Mouse (Mus musculus) left cerebral cortex, postnatal 25 days (tissue): ENCODE data around the gene Naa10. TPM values are rescaled to one million over a fixed set of nuclear protein-coding genes. Genes with fewer than 3 reads are reported as not detected.
A peak's percentile ranks its signal among the peaks of the same experiment; 100 is the strongest.

Experiments used
- DNase-seq, 2 experiments: peaks; one replicate each; pipeline ENCODE4 v3.0.0; 2022; ENCODE audit warnings: low spot score in 2 of 2, mixed read lengths in 1 of 2
- intact Hi-C: fragments of 180-260 bp; cut with DNase I; formaldehyde crosslinking; loops from one replicate; pipeline ENCODE4 v1.15.1; 2025
- total RNA-seq, 2 experiments: library from RNA; stranded (reverse); gene quantifications; 2 replicates each; pipeline ENCODE4 v1.2.3; 2021

Naa10 gene
- total RNA-seq, 2 experiments from 2014 or later = 45.4 to 53.4 TPM

DNA sequence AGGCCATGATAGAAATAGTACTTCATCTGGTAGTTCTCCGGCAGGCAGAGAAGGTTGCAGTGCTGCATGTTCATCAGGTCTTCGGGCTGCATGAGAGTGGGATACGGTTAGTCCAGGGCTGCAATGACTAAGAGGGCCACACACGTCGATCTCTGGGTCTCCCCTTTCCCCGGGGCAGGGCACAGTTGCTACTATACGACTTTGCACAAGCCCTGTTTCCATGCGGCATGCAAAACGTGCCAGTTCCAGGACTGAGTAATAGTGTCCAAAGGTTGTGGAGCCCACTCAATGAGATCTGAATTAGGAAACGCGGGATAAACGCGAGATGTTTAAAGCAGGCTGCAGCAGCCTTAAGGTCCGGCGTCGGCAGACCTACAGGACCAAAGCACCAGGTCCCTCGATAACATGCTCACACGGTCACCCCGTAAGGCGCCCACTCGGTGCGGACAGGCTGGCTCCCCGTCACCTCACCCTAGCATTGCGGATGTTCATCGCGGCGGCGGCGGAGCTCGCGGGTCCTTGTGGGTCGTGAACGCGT is 390 bp downstream of the Naa10 start:
- peak in 1 of 2 experiments; percentile 6 for DNase-seq
- intact Hi-C loops = loop anchor here (2.0 kb wide), 1 partner anchor 123 kb away; no protein-coding TSS in a partner anchor

DNA sequence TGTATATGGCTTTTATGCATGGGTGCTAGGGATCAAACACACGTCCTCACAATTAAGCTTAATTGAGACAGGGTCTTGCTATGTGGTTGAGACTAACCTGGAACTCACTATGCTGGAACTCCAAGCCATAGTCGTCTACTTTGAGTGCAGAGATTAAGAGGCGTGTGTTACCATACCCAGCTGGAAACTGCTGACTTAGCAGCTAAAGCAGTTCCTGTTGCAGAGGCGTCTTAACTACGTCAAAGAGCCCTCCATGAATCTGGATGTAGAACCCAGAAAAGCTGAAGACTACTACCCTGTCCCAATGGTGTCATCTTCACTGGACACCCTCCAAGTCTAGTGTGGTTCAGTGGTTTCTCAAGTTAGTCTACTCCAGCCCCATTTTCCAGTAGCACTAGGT is 3.1 kb downstream of the Naa10 start:
- no peak for DNase-seq
- intact Hi-C loops = no loop called here

DNA sequence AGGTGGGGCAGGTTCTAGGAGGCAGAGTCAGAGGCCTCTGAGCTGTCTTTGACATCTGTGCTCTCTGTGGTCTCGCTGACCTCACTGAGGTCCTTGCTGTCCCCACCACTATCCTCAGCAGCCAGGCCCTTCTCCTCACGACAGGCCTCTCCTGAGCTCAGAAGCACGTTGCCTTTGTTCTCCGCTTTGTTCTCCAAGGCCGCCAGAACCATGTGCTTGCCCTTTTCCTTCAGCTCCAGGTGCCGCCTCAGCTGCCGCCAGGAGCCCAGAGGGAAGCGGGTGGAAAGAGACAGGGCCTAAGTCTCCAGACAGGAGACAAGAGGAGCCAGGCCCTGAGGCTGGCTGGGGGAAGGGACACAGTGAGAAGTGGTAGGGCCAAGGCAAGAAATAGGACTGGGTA is 4.8 kb downstream of the Naa10 start:
- no peak for DNase-seq
- intact Hi-C loops = no loop called here

DNA sequence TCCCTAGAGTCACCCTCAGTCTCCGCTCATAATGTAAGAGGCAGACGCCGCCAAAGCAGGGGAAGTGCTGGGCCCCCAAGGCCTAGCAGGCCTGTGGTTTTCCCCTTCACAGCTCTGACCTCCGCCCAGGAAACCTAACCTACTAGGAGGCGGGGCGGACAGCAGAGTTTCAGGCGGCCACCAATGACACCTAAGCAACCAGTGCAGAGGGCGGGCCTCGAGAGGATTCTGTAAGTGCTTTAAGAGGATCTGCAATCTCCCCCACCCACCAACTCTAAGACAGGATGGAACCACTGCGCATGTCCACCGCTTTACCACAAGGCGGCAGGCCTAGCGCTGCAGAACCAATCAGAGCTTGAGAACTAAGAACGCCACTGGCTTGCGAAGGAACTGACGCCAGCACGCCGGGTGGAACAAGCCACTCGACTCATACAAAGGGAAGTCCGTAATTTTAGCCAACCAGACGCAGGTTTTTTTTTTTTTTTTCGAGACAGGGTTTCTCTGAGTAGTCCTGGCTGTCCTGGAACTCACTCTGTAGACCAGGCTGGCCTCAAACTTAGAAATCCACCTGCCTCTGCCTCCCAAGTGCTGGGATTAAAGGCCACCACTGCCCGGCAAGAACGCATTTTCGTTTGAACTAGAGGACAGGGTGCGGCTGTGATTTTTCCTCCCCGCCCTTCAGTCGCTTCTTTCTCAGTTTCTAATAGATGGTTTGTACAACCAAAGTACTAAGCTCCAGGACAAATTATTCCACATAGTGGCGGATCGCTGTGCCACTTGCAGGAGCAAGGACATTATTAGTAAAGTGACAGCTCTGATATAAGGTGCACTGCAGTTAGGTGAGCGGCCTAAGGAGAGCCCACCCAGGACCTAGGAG is 6.7 kb downstream of the Naa10 start:
- peak; percentile 80 to 97 for DNase-seq
- intact Hi-C loops = no loop called here

DNA sequence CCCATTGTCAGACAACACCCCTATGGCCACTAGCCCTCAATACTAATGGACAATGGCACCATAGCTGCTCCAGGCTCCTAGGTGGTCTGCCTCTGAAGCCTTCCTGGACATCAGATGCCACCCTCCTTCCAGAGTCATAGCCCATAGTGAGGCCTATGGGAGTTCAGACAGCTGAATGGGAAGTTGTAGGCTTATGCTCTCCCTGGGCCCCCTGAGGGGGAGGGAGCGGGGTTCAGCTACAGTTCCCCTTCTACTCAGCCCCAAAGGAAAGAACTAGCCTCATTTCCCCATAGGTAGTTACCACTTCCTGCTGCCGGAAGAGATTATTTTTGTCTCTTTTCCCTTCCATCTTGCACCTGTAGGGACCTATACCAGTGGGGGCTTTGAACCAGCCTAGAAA is 10.2 kb downstream of the Naa10 start:
- intact Hi-C loops = no loop called here
- no peak for DNase-seq

DNA sequence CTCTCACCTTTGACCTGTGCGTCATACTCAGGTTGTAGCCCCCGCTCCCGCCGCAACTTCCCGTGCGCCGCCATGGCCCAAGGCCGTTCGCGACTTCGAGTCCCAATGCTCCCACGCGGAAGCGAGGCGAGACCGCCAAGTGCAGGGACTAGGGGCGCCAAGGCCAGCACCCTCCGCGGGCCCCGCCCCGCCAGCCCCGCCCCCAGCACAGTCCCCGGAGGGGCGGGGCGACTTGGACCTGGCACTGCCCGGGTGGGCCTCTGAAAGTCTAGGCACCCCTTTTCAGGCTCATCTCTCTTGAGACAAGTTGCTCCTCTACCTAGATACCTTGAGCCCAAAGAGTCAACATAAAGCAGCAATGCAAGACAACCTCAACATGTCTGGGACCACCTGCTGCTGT is 10.6 kb downstream of the Naa10 start:
- intact Hi-C loops = no loop called here
- DNase-seq = no peak

DNA sequence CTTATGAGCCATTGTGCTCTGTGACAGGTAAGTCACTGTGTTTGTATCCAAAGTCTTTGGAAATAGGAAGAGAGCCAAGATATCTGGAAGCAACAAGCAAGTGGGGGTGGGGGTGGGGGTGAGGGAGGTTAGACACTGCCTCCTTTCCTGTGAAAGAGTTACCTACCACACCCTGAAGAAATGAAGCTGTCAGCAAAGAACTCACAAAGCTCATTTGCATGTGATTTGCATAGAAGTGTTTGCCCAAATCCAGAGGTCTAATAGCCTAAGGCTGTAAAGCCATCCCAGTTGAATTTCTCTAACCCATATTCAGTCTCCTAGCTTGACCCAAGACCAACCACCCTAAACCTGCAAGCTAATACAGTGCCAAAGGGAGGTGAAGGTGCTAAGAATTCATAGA is 11.3 kb downstream of the Naa10 start:
- intact Hi-C loops = no loop called here
- DNase-seq = no peak

DNA sequence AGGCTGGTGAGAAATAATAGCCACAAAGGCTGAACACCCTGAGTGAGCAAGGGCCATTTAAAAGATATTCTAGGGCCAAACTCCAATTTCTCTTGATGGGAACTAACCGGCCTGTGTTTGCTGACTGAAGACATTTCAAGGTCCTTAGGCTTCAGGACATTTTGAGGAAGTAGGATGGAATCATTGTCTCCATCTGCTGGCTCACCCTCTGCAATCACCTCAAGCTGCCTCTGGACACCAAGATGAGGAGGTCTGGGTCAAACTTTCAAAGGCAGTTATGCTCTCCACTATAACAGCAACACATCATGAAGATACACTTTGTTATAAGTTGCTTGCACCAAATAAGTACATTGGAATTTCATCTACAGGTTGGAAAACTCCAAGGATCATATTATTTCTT is 11.7 kb downstream of the Naa10 start:
- no peak for DNase-seq
- intact Hi-C loops = no loop called here

DNA sequence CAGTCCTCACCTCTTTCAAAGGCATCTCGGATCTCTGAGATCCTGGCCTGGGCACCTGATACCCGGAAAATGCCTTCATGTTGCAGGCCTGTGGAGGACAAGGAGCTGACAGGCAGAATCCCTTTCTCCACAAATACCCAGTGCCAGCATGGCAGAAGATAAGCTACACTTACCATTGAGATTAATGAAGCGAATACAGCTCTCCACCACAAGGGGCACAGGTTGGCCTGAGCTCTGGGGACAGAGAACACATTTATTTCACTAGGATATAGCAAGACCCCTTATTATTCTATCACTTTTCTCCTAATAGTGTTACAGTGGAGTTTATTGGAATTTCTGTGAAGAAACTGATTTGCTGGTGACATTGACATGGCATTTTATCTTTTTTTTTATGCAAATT is 23.8 kb downstream of the Naa10 start:
- no peak for DNase-seq
- intact Hi-C loops = no loop called here

DNA sequence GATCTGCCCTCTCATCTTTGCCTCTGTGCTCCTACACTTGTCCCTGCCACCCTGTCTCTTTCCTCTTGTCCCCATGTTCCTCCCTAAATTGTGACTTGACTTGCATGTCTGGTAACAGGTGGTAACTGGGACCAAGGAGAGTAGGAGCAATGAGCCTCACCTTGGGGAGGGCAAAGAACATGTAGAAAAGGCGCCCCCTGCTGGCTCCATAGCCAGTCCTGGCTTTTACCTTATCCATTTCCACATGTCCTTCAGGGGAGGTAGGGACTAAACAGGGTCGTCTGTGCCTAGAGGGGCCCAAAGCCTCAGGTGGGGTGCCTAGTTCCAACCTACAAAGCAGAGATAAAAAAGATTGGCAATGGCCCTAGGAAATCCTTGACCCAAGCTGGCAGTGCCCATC is 26.0 kb downstream of the Naa10 start, which contains the start of gene L1cam:
TSS of gene L1cam (minus strand) at position 387 of the 400 bp plus-strand sequence.
- peak in 1 of 2 experiments; percentile 59 for DNase-seq
- intact Hi-C loops = loop anchor here (2.0 kb wide), 1 partner anchor 97 kb away; no protein-coding TSS in a partner anchor

DNA sequence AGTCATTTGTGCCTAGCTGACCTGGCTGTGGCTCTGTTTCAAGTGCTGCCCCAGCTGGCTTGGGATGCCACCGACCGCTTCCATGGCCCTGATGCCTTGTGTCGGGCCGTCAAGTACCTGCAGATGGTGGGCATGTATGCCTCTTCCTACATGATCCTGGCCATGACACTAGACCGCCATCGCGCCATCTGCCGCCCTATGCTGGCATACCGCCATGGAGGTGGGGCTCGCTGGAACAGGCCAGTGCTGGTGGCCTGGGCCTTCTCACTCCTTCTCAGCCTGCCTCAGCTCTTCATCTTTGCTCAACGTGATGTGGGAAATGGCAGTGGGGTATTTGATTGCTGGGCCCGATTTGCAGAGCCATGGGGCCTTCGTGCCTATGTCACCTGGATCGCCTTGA is 28.9 kb downstream of the Naa10 start:
- intact Hi-C loops = no loop called here
- no peak for DNase-seq

DNA sequence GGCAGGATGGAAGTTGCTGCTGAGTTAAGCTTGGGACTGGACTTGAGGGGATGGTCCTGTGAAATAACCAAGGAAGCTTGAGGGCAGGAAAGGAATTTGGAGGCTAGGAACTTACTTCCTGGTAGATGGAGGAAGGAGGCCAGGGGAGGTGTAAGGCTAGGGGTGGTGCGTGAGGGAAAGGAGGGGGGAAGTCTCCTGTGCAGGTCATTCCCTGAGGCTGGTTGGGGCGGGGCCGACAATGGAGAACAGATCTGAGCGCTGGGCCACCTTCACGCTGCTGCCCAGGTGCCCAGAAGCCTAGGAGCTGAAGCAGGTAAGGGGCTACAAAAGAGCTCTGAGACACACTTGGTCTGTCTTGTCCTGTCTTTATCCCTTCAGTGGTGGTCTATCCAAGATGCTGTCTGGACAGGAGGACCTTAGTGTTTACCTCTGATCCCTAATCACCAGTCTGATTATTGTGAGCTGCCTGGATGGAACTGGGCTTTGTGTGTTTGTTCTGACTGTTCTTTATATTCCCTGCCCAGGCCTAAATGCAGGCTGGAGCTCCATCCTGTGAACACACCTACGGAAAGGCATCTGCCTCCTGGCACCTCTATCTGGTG is 30.1 kb downstream of the Naa10 start, which contains the start of gene Avpr2:
TSS of gene Avpr2 (plus strand) at position 552 of the 602 bp plus-strand sequence.
- intact Hi-C loops = no loop called here
- no peak for DNase-seq

DNA sequence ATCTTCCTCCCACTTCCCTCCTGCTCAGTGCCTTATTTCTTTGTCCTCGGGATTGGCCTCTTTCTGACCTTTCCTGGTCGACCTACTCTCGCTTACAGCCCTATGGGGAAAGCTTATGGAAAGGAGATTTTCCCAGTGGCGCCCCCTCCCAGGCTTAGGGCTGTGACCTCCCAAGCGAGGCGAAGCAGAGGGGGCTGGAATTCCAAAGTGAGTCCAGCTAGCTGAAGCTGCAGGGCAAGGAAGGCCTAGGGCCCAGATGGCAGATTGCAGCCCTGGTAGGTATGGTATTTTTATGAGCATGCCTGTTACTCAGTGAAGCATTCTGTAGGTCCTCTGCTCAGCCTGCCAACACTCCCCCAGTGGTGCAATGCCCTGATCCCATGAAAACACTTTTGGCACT is 40.3 kb downstream of the Naa10 start:
- no peak for DNase-seq
- intact Hi-C loops = no loop called here

DNA sequence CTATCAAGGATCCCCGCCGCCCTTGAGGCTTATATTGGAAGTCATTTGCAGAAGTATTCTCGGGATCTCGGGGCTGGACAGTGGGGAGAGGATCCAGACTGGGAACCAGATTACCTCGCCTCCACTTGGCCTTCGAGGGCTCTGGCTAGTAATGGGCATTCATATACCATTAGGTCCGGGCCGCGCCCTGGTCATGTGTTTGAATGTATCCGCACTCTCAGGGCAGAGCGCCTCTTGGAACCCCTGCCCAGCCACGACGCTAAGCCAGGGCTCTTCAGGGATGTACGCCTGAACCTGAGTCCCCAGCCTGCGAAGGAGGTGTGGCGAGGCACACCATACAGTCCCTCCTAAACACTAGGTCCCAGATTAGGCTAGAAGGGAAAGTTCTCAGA is 40.7 kb downstream of the Naa10 start:
- intact Hi-C loops = no loop called here
- DNase-seq = no peak

DNA sequence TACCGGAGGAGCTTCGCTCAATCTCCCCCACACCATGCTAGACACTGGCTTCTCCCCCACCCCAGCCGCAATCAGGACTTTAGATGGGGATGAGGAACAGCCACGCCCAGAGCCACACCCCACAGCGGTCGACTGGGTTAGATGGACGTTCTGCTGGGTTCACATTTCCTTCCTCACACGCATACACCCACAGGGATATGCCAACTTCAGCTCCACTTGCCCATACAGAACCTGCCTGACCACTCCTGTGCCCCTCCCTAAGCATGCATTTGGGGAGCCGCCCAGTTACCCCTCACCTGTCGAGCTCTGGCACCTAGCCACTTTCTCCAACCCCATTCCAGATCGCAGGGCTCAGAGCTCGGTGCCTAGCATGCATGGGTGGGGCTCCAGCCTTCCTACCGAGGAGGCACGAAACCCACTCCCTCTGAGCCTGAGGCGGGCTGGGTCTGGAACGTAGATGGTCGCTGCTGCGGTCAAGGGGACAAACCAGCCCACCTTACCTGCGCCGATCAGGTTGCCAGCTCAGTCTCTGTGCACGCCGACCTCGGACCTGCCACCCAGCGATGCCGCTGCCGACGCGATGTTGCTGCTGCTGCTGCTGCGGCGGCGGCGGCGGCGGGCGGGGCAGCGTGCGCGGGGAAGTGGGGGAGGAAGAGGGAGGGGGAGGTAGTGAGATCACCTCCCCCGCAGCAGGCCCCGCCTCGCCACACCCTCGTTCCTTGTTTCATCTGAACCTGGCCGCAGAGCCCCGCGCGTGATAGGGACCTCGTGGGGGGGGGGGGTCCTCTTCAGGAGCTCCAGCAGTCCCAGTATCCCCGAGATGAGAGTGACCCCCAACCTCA is 41.3 kb downstream of the Naa10 start:
- DNase-seq = peak in 1 of 2 experiments; percentile 11
- intact Hi-C loops = loop anchor here (1.0 kb wide), 1 partner anchor 56 kb away; the partner anchor contains the start of gene Pdzd4

DNA sequence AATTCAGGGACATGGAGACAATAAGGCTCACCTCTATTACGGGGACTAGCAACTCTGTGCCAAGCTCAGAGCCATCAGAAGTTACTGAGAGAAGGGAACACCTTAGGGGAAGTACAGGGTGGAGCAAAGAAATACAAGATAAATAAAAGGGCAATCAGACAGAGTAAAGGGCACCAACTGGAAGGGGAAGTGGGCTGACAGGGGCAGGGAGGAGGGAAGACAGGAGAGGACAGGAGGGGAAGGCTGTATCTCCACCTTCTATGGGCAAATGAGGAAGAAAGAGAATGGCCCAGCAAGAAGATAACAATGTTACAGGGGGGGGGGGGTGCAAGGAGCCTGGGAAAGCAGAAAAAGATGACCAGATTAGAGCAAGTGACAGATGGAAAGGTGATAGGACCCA is 44.7 kb downstream of the Naa10 start:
- intact Hi-C loops = no loop called here
- DNase-seq = no peak

DNA sequence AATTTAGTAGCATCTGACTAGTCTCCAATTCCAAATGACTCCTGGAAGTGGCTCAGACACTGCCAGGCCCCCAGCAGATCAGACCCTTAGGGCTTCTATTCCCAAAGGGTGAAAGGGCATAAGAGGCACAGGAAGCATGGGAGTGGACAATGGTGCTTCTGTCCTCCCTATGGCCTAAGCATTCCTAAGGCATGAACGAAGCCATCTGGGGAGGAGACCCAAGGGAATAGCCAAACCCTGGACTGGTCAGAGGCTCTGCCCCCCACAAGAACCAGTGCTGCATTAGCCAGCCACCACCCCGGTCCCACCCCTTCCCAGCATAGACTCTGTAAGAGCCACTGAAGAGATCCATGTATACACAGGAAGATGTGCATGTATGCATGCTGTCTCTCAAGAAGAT is 45.9 kb downstream of the Naa10 start:
- intact Hi-C loops = no loop called here
- DNase-seq = no peak

DNA sequence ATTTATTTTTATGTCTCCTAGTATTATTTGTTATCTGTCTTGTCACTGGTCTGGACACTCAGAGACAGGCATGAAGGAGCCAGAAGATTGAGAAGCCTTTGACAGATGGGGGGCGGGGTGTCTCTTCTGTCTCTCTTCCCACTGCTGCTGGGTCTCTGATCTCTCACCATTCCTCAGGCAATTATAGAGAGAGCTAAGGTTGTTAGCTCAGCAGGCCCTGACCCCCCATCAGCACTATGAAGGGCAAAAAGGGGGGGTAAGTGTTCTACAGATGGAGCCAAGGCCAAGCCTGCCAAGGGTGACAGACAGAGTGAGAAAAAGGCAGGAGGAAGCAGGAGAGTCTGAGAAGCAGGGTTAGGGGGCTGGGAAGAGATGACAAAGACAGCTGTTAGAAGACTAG is 49.8 kb downstream of the Naa10 start:
- no peak for DNase-seq
- intact Hi-C loops = no loop called here

DNA sequence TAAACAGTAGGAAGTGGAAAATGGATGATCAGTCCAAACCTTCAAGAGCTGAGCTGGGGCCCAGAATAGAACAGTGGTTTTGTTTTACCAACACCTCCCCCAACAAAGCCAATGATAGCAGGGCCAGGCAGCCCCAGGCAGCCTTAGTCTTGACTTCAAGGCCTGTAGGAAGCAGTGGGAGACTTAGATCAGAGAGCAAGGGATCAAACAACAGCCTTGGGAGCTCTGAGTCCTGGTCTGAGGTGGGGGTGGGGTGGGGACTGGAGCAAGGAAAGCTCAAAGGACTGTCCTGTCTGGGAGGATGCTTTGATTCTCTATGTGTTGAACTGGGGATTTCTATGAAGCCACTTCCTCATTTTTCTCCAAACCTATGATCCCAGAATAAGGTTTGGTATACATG is 50.3 kb downstream of the Naa10 start:
- no peak for DNase-seq
- intact Hi-C loops = no loop called here

DNA sequence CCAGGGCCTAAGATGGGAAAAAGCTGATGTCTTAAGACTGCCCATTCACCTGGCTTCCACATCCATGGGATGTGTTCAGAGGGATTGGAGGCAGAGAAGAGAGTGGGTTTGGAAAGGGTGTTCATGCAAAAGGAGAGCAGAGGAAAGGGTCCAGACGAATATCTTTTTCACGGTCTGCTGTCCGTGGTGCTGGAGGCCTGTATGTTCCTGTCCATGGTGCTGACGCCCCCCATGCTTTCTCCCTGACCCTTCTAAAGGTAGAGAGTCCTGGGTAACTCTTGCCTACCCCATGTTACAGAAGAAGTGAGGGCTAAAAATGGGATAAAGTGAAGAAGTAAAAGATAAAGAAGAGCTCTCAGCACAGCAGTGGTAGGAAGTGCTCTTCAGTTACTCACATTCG is 52.4 kb downstream of the Naa10 start:
- no peak for DNase-seq
- intact Hi-C loops = no loop called here
